Mouse (Mus musculus): ENCODE data around the gene Coa3.

DNA sequence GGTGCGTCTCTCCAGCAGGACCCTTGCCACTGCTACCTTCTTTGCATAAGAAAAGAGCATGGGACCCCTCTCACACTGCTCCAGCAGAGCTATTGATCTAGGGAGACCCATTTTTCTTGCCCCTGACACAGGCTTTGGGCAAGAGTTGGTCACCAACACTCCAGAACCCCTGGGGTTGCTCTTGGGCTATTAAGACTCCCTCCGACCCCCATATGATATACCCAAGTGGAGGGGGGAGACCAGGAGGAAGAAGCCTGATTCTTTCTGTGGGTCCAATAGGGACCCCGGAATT lies 15.0 kb downstream of the Coa3 start:
- TF ChIP-seq CTCF (conservative IDR thresholded peaks at IDR 0.05; ENCODE audit: insufficient read depth, insufficient read length, low read depth, low read length), result no peak
- no peak for TF ChIP-seq POLR2A (IDR thresholded peaks at IDR 0.05; ENCODE audit: low read depth, low read length)
